In genomic region chr14:61330996-61331561, GRCm38 (mm10) we compare ENCODE assay signal across 8 mouse cellular contexts. TPM values are rescaled to one million over a fixed set of nuclear protein-coding genes. Genes with fewer than 3 reads are reported as not detected.
DNase-seq lines count a peak whose midpoint lies in the region; ATAC-seq and TF ChIP-seq lines count a peak whose summit lies in the region.

No protein-coding gene starts in this region.

- H3K4me3 ChIP-seq in bone marrow macrophage, adult 2 months (ENCODE audit: insufficient read depth, low read length): no peak overlapping the region; the same call in 1 of the 2 replicates
- no peak overlapping the region for H3K4me3 ChIP-seq in embryonic fibroblast, embryonic 13.5 days (ENCODE audit: insufficient read depth, low read length)
- peak overlapping the region; percentile 6; the same call in 1 of the 2 replicates for H3K4me3 ChIP-seq in heart, embryonic 12.5 days
- no peak overlapping the region for H3K4me3 ChIP-seq in kidney, embryonic 16.5 days (ENCODE audit: low read length)
- H3K4me3 ChIP-seq in liver, adult 2 months (ENCODE audit: insufficient read depth, low read depth, low read length): no peak overlapping the region
- no peak overlapping the region for H3K4me3 ChIP-seq in myocyte
- no peak overlapping the region for H3K4me3 ChIP-seq in stomach, embryonic 14.5 days (ENCODE audit: low read depth, low read length)

- 0 out of 2 replicates have a peak, but pooled peaks have one; percentile 61 for ATAC-seq in heart, embryonic 12.5 days (ENCODE audit: insufficient number of reproducible peaks, low FRiP score)
- ATAC-seq in kidney, embryonic 16.5 days (ENCODE audit: low FRiP score, low TSS enrichment): peak; percentile 88
- peak; percentile 63; the same call in 1 of the 2 replicates for ATAC-seq in stomach, embryonic 14.5 days (ENCODE audit: insufficient number of reproducible peaks, insufficient read depth, low FRiP score, low read depth)

- WGBS in heart, embryonic 12.5 days: 16% methylated on average over 13 of the region's 13 CpGs
- 17% methylated on average over 13 of the region's 13 CpGs for WGBS in kidney, embryonic 16.5 days
- WGBS in liver, adult 2 months: 11% methylated on average over 13 of the region's 13 CpGs
- WGBS in stomach, embryonic 14.5 days: 25% methylated on average over 13 of the region's 13 CpGs

- peak overlapping the region; percentile 53; the same call in 1 of the 2 replicates for H3K9ac ChIP-seq in heart, embryonic 12.5 days
- H3K9ac ChIP-seq in kidney, embryonic 16.5 days (replicated peaks; ENCODE audit: low read length): 0 out of 2 replicates have a peak overlapping the region, but pooled peaks have one; percentile 40
- H3K9ac ChIP-seq in liver, adult 2 months (ENCODE audit: low read depth, low read length): peak overlapping the region; percentile 32; the same call in 1 of the 2 replicates
- no peak overlapping the region for H3K9ac ChIP-seq in stomach, embryonic 14.5 days (replicated peaks; ENCODE audit: low read depth, low read length)

- H3K27ac ChIP-seq in bone marrow macrophage, adult 2 months (ENCODE audit: insufficient read depth, low read depth, low read length): no peak overlapping the region
- no peak overlapping the region for H3K27ac ChIP-seq in embryonic fibroblast, embryonic 13.5 days (ENCODE audit: insufficient read depth, low read length)
- H3K27ac ChIP-seq in heart, embryonic 12.5 days (ENCODE audit: poor library complexity, severe bottlenecking): no peak overlapping the region
- H3K27ac ChIP-seq in kidney, embryonic 16.5 days (ENCODE audit: low read length): no peak overlapping the region
- H3K27ac ChIP-seq in liver, adult 2 months (replicated peaks; ENCODE audit: insufficient read depth, low read depth, low read length): no peak overlapping the region
- H3K27ac ChIP-seq in stomach, embryonic 14.5 days (ENCODE audit: low read length): no peak overlapping the region

- TF ChIP-seq CTCF in bone marrow macrophage, adult 2 months (IDR thresholded peaks at IDR 0.05; ENCODE audit: low read depth, low read length): peak; percentile 53
- TF ChIP-seq CTCF in embryonic fibroblast, embryonic 13.5 days (IDR thresholded peaks at IDR 0.05; ENCODE audit: borderline replicate concordance, insufficient read depth, low read length): peak; percentile 57; the same call in 1 of the 2 replicates
- TF ChIP-seq CTCF in liver, adult 2 months (IDR thresholded peaks at IDR 0.05; ENCODE audit: low read depth, low read length): peak; percentile 69

- TF ChIP-seq POLR2A in bone marrow macrophage, adult 2 months (IDR thresholded peaks at IDR 0.05; ENCODE audit: borderline replicate concordance, low read depth, low read length): no peak
- TF ChIP-seq POLR2A in embryonic fibroblast, embryonic 13.5 days (IDR thresholded peaks at IDR 0.05; ENCODE audit: low read depth, low read length): no peak
- no peak for TF ChIP-seq POLR2A in liver, adult 2 months (IDR thresholded peaks at IDR 0.05; ENCODE audit: extremely low read depth, insufficient read depth, low read length)
- TF ChIP-seq POLR2A in myocyte (IDR thresholded peaks at IDR 0.05; ENCODE audit: insufficient read length, low read depth): no peak

- H3K4me2 ChIP-seq in heart, embryonic 12.5 days: peak overlapping the region; percentile 60
- peak overlapping the region; percentile 28 for H3K4me2 ChIP-seq in kidney, embryonic 16.5 days (replicated peaks; ENCODE audit: low read depth, low read length)
- H3K4me2 ChIP-seq in myocyte (ENCODE audit: low read depth): peak overlapping the region; percentile 74
- H3K4me2 ChIP-seq in stomach, embryonic 14.5 days (replicated peaks; ENCODE audit: low read depth, low read length): no peak overlapping the region

- H3K36me3 ChIP-seq in heart, embryonic 12.5 days: no peaks in the 10 kb centered on the region
- H3K36me3 ChIP-seq in kidney, embryonic 16.5 days (ENCODE audit: insufficient read depth, low read length): no peaks in the 10 kb centered on the region
- no peaks in the 10 kb centered on the region; the same call in 1 of the 2 replicates for H3K36me3 ChIP-seq in liver, adult 2 months (ENCODE audit: control insufficient read depth, insufficient read depth, low read length)
- H3K36me3 ChIP-seq in myocyte (ENCODE audit: control insufficient read depth, insufficient read depth): no peaks in the 10 kb centered on the region
- no peaks in the 10 kb centered on the region for H3K36me3 ChIP-seq in stomach, embryonic 14.5 days (ENCODE audit: control insufficient read depth, insufficient read depth, low read length)

- peaks cover 6% of the 10 kb centered on the region; the same call in 1 of the 2 replicates for H3K4me1 ChIP-seq in bone marrow macrophage, adult 2 months (ENCODE audit: control insufficient read depth, insufficient read depth, low read length)
- H3K4me1 ChIP-seq in embryonic fibroblast, embryonic 13.5 days (ENCODE audit: control insufficient read depth, insufficient read depth, low read length): no peaks in the 10 kb centered on the region
- peaks cover 10% of the 10 kb centered on the region for H3K4me1 ChIP-seq in heart, embryonic 12.5 days (replicated peaks)
- H3K4me1 ChIP-seq in kidney, embryonic 16.5 days (ENCODE audit: insufficient read depth, low read length): 0 out of 2 replicates have a peak, but pooled peaks cover 2% of the 10 kb centered on the region
- H3K4me1 ChIP-seq in liver, adult 2 months (ENCODE audit: control insufficient read depth, insufficient read depth, low read length): peaks cover 2% of the 10 kb centered on the region; the same call in 1 of the 2 replicates
- 0 out of 2 replicates have a peak, but pooled peaks cover 2% of the 10 kb centered on the region for H3K4me1 ChIP-seq in stomach, embryonic 14.5 days (ENCODE audit: control insufficient read depth, insufficient read depth, low read length)

- no peaks in the 10 kb centered on the region for H3K27me3 ChIP-seq in heart, embryonic 12.5 days (replicated peaks)
- H3K27me3 ChIP-seq in kidney, embryonic 16.5 days (ENCODE audit: insufficient read depth, low read length): no peaks in the 10 kb centered on the region
- H3K27me3 ChIP-seq in liver, adult 2 months (ENCODE audit: control insufficient read depth, insufficient read depth, low read length): no peaks in the 10 kb centered on the region
- no peaks in the 10 kb centered on the region for H3K27me3 ChIP-seq in myocyte (ENCODE audit: control insufficient read depth, insufficient read depth, insufficient read length)
- no peaks in the 10 kb centered on the region for H3K27me3 ChIP-seq in stomach, embryonic 14.5 days (ENCODE audit: control insufficient read depth, insufficient read depth, low read length)

- H3K79me2 ChIP-seq in liver, adult 2 months (ENCODE audit: control insufficient read depth, insufficient read depth, low read length): no peaks in the 10 kb centered on the region
- no peaks in the 10 kb centered on the region for H3K79me2 ChIP-seq in myocyte (ENCODE audit: control insufficient read depth, insufficient read depth)

- DNase-seq in B cell, adult 2 months: peak; percentile 81 to 82
- DNase-seq in liver, adult 2 months (ENCODE audit: extremely low read depth, low read depth, low spot score): peak; percentile 80

- no peak overlapping the region for H3ac ChIP-seq in myocyte (ENCODE audit: control insufficient read depth, insufficient read length)

- 0 out of 2 replicates have a peak, but pooled peaks cover 4% of the 10 kb centered on the region for H3K9me3 ChIP-seq in heart, embryonic 12.5 days (replicated peaks)
- H3K9me3 ChIP-seq in kidney, embryonic 16.5 days (ENCODE audit: low read length): no peaks in the 10 kb centered on the region
- no peaks in the 10 kb centered on the region for H3K9me3 ChIP-seq in stomach, embryonic 14.5 days (ENCODE audit: control insufficient read depth, low read depth, low read length)

TF ChIP-seq in myocyte, 11 proteins besides CTCF, POLR2A, EP300 and RAD21 (continues in another document):
- TF ChIP-seq MYOD1 (IDR thresholded peaks at IDR 0.05; ENCODE audit: control insufficient read depth in 1 of 3, insufficient read length in 2 of 3, low read depth in 2 of 3) (peak; percentile 70 to 81 (median 80)), SRF (IDR thresholded peaks at IDR 0.05; ENCODE audit: control insufficient read depth, insufficient read length, low read depth) (no peak), TCF12 (IDR thresholded peaks at IDR 0.05; ENCODE audit: insufficient read depth, poor library complexity, severe bottlenecking) (peak; percentile 42), POLR2AphosphoS2 (IDR thresholded peaks at IDR 0.05; ENCODE audit: insufficient read length, low read depth) (no peak), CEBPB (IDR thresholded peaks at IDR 0.05; ENCODE audit: insufficient read depth, poor library complexity, severe bottlenecking) (no peak), REST (IDR thresholded peaks at IDR 0.05; ENCODE audit: insufficient read depth, insufficient read length) (no peak), MAX (IDR thresholded peaks at IDR 0.05; ENCODE audit: low read depth) (no peak), TCF3 (IDR thresholded peaks at IDR 0.05; ENCODE audit: insufficient read length, low read depth) (no peak), E2F4 (IDR thresholded peaks at IDR 0.05; ENCODE audit: insufficient read depth) (no peak)

RNA-seq across cellular contexts. Expression of gene Arl11, which starts 21.5 kb away (rescaled TPM):
- polyA plus RNA-seq in bone marrow macrophage, adult 2 months (2012; ENCODE audit: insufficient read depth, insufficient read length, missing spikeins): 97.1 and 103 TPM in 2 replicates
- 0.49 TPM in 1 of 2 replicates, not detected in the other for polyA plus RNA-seq in embryonic fibroblast, embryonic 13.5 days (2011; ENCODE audit: insufficient read length, low read depth, missing spikeins)
- 0.37 and 0.89 TPM in 2 replicates for polyA plus RNA-seq in heart, embryonic 12.5 days (2016; fragmentation: Nextera tagmentation; extraction: Ambion mirVana)
- polyA plus RNA-seq in kidney, embryonic 16.5 days (2015; fragmentation: Nextera tagmentation; extraction: Ambion mirVana): 0.80 and 1.2 TPM in 2 replicates
- total RNA-seq in liver, adult 2 months (2014; rRNA removed): 0.28 and 0.40 TPM in 2 replicates
- 0.07 and 0.37 TPM in 2 replicates for polyA plus RNA-seq in liver, adult 2 months (2012; rRNA removed)
- not detected for polyA plus RNA-seq in myocyte (2012; fragmentation: generic; extraction: Trizol)
- 0.90 and 1.5 TPM in 2 replicates for polyA plus RNA-seq in stomach, embryonic 14.5 days (2014; fragmentation: Nextera tagmentation; extraction: Ambion mirVana)

RNA-seq across cellular contexts. Expression of gene Ebpl, which starts 29.2 kb away (rescaled TPM):
- 8.1 and 8.8 TPM in 2 replicates for polyA plus RNA-seq in bone marrow macrophage, adult 2 months (2012; ENCODE audit: insufficient read depth, insufficient read length, missing spikeins)
- 6.4 and 7.3 TPM in 2 replicates for polyA plus RNA-seq in embryonic fibroblast, embryonic 13.5 days (2011; ENCODE audit: insufficient read length, low read depth, missing spikeins)
- polyA plus RNA-seq in heart, embryonic 12.5 days (2016; fragmentation: Nextera tagmentation; extraction: Ambion mirVana): 6.1 TPM in 2 replicates
- 10.2 and 10.5 TPM in 2 replicates for polyA plus RNA-seq in kidney, embryonic 16.5 days (2015; fragmentation: Nextera tagmentation; extraction: Ambion mirVana)
- 17.2 and 17.6 TPM in 2 replicates for total RNA-seq in liver, adult 2 months (2014; rRNA removed)
- 17.8 and 19.5 TPM in 2 replicates for polyA plus RNA-seq in liver, adult 2 months (2012; rRNA removed)
- 1.3 TPM for polyA plus RNA-seq in myocyte (2012; fragmentation: generic; extraction: Trizol)
- polyA plus RNA-seq in stomach, embryonic 14.5 days (2014; fragmentation: Nextera tagmentation; extraction: Ambion mirVana): 9.2 and 10.1 TPM in 2 replicates

Comparison
In these comparisons a context has a peak if more than half of its experiments do, and no peak if none do; other contexts are left out.
1. RNA of gene Arl11, which starts 21.5 kb away (polyA plus RNA-seq): 97.1 to 103 TPM in bone marrow macrophage, adult 2 months; 0.90 to 1.5 TPM in stomach, embryonic 14.5 days, 0.37 to 0.89 TPM in heart, embryonic 12.5 days, 0.80 to 1.2 TPM in kidney, embryonic 16.5 days, 0.49 TPM in embryonic fibroblast, embryonic 13.5 days, 0.07 to 0.37 TPM in liver, adult 2 months and not detected in myocyte (single experiment); every median in the first group is over 10 times any median in the second.
2. Peak in every context shown above with its lines, with median percentiles within 50 percentile points of each other: CTCF ChIP-seq and ATAC-seq.